Mouse (Mus musculus): ENCODE measurements around the gene Hmcn2. TPM values are rescaled to one million over a fixed set of nuclear protein-coding genes. Genes with fewer than 3 reads are reported as not detected.

Gene Hmcn2
- total RNA-seq, 2 experiments from 2014 or later = 13.2 to 14.5 TPM

- no peak for DNase-seq (ENCODE audit: low spot score)
- intact Hi-C loops (cut with DNase I) = no loop called here
Observed at GRCm38 (mm10) chr2:31450661-31451060, 136.4 kb downstream of the Hmcn2 start.

GRCm38 (mm10) chr2:31451530-31451929 lies 137.3 kb downstream of the Hmcn2 start:
- DNase-seq (ENCODE audit: low spot score) = no peak
- intact Hi-C loops (cut with DNase I) = no loop called here

- intact Hi-C loops (cut with DNase I) = no loop called here
- DNase-seq (ENCODE audit: low spot score) = no peak
Observed at GRCm38 (mm10) chr2:31453011-31453410, 138.8 kb downstream of the Hmcn2 start.

GRCm38 (mm10) chr2:31453559-31454177 lies 139.5 kb downstream of the Hmcn2 start:
- intact Hi-C loops (cut with DNase I) = no loop called here

GRCm38 (mm10) chr2:31454280-31454679 lies 140.1 kb downstream of the Hmcn2 start:
- no peak for DNase-seq (ENCODE audit: low spot score)
- intact Hi-C loops (cut with DNase I) = no loop called here

More at GRCm38 (mm10) chr2:31453559-31454177, 139.5 kb downstream of the Hmcn2 start:
- no peak for DNase-seq (ENCODE audit: low spot score)

GRCm38 (mm10) chr2:31455418-31455817 lies 141.2 kb downstream of the Hmcn2 start:
- DNase-seq (ENCODE audit: low spot score) = no peak
- intact Hi-C loops (cut with DNase I) = no loop called here

- intact Hi-C loops (cut with DNase I) = no loop called here
Observed at GRCm38 (mm10) chr2:31458460-31458859, 144.2 kb downstream of the Hmcn2 start.

GRCm38 (mm10) chr2:31458989-31459936 lies 145.0 kb downstream of the Hmcn2 start:
- intact Hi-C loops (cut with DNase I) = no loop called here
- DNase-seq (ENCODE audit: low spot score) = no peak

More at GRCm38 (mm10) chr2:31458460-31458859, 144.2 kb downstream of the Hmcn2 start:
- DNase-seq (ENCODE audit: low spot score) = no peak

GRCm38 (mm10) chr2:31460025-31460571 lies 145.9 kb downstream of the Hmcn2 start:
- no peak for DNase-seq (ENCODE audit: low spot score)
- intact Hi-C loops (cut with DNase I) = no loop called here

- no peak for DNase-seq (ENCODE audit: low spot score)
- intact Hi-C loops (cut with DNase I) = no loop called here
Observed at GRCm38 (mm10) chr2:31460920-31461319, 146.7 kb downstream of the Hmcn2 start.

- intact Hi-C loops (cut with DNase I) = no loop called here
- DNase-seq (ENCODE audit: low spot score) = no peak
Observed at GRCm38 (mm10) chr2:31462051-31462450, 147.8 kb downstream of the Hmcn2 start.

- no peak for DNase-seq (ENCODE audit: low spot score)
- intact Hi-C loops (cut with DNase I) = no loop called here
Observed at GRCm38 (mm10) chr2:31463253-31463652, 149.0 kb downstream of the Hmcn2 start.

- intact Hi-C loops (cut with DNase I) = no loop called here
- DNase-seq (ENCODE audit: low spot score) = no peak
Observed at GRCm38 (mm10) chr2:31463696-31464528, 149.7 kb downstream of the Hmcn2 start.

- DNase-seq (ENCODE audit: low spot score) = no peak
- intact Hi-C loops (cut with DNase I) = no loop called here
Observed at GRCm38 (mm10) chr2:31464529-31464910, 150.3 kb downstream of the Hmcn2 start.

GRCm38 (mm10) chr2:31467457-31467856 lies 153.2 kb downstream of the Hmcn2 start:
- intact Hi-C loops (cut with DNase I) = no loop called here

GRCm38 (mm10) chr2:31468857-31469256 lies 154.6 kb downstream of the Hmcn2 start:
- DNase-seq (ENCODE audit: low spot score) = no peak
- intact Hi-C loops (cut with DNase I) = no loop called here

More at GRCm38 (mm10) chr2:31467457-31467856, 153.2 kb downstream of the Hmcn2 start:
- DNase-seq (ENCODE audit: low spot score) = no peak

- intact Hi-C loops (cut with DNase I) = no loop called here
- no peak for DNase-seq (ENCODE audit: low spot score)
Observed at GRCm38 (mm10) chr2:31469480-31469879, 155.3 kb downstream of the Hmcn2 start.

GRCm38 (mm10) chr2:31469931-31470682 lies 155.9 kb downstream of the Hmcn2 start, which contains the start of gene Ass1:
Gene Ass1, plus strand, starts transcription at chr2:31470207.
- intact Hi-C loops (cut with DNase I) = no loop called here
- peak; percentile 60 for DNase-seq (ENCODE audit: low spot score)
